Mouse (Mus musculus) left cerebral cortex, postnatal 25 days (tissue): Measurements from ENCODE around the gene Gdpd2. TPM values are rescaled to one million over a fixed set of nuclear protein-coding genes. Genes with fewer than 3 reads are reported as not detected.

Source experiments
- DNase-seq, 2 experiments: peaks; one replicate each; pipeline ENCODE4 v3.0.0; 2022; ENCODE audit warnings: low spot score in 2 of 2, mixed read lengths in 1 of 2
- intact Hi-C: fragments of 180-260 bp; cut with DNase I; formaldehyde crosslinking; loops from one replicate; pipeline ENCODE4 v1.15.1; 2025
- total RNA-seq, 2 experiments: library from RNA; stranded (reverse); gene quantifications; 2 replicates each; pipeline ENCODE4 v1.2.3; 2021

The Gdpd2 gene
- 10 to 100 TPM in 1 of 2 experiments, 1 to 10 TPM in 1; 8.5 to 11.6 TPM for total RNA-seq

DNA sequence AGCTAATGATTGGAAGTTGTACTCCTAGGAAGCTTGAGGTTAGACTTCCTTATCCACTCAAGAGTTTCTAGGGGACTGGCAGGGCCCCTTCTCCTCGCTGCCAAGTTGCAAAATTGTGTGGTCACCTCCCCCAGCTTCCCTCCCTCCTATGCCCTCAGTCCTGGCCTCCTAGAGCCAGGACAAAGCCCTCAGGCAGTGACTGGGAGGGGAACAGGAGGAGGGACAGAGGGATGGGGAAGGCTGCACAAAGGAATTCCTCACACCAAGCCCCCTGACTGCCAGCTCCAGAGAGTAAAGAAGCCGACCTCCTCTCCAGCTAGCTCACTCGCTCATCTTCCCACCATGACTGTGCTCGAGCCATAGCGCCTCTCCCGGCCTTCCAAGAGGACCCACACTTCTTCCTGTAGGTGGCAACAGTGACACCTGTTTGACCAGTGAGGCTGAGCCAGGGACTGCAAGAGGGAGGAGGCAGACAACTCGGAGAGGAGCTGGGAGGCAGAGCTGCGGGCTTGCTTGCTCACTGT lies at the start of gene Gdpd2:
TSS of gene Gdpd2 (plus strand) at position 209 of the 524 bp plus-strand sequence.
- peak; percentile 4 to 47 for DNase-seq
- intact Hi-C loops: loop anchor here (10.0 kb wide), 1 partner anchor 105 kb away; the partner anchor contains the start of genes Kif4 and Pdzd11

DNA sequence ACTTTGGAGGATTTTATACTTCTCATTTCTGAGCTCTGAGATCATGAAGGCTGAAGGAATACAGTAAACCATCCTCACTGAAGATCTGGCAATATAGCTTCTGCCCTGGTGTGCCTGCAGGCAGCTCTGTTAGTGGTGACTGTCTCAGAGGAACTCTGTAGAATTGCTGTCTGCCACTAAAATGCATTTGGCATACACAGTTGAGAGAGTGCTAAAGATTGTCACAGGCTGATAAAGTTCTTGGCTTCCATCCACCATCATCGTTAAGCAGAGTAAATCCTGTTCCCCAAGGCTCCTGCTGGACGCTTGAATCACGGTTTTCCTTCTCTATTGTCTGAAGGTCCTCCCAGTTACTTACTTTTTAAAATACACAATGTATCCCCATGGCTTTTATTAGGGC lies 43.1 kb upstream of the Gdpd2 start:
- intact Hi-C loops: no loop called here
- no peak for DNase-seq

DNA sequence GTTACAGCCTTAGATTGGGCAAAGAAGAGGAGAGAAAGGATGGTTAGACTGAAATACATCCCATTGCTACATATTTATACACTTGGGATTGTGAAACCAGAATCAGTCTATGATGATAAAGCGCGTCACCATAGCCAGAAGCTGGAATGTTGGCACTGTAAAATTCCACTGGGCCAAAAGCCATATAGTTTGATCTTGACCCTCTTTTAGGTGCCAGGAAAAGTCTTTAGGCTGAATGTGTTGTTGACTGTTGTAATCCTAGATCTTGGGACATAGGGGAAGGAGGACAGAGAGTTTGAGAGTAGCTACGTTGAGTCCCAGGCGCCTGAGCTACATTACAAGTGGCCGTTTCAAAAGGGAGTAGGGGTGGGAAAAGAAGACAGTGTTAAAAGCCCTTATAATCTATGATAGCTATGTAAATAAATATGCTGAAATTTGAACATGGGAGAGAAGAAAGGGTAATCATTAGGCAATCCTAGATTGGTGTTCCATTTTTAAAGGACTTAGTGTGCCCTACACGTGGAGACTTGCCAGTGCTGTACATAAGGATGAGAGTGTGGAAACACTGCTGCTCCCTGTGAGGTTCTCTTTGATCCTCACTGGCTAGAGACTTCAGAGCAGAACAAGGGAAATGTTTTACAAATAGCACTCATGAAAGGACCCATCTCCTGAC lies 42.2 kb upstream of the Gdpd2 start:
- DNase-seq: no peak
- intact Hi-C loops: no loop called here

DNA sequence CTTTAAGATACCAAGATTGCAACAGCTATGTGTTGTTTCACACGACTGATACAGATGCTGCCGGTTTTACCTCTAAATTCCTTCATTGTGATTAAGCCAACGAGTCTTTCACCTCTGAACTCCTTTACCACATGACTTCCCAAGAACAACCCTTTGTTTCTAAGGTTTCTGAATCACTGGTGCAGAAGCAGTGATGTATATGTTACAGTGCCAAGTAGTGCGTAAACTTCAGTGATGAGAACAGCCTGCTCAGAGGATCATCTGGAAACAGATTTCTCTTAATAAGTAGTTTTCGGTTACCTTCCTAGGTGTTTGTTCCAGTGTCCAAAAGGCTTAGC lies 41.7 kb upstream of the Gdpd2 start:
- intact Hi-C loops: no loop called here
- DNase-seq: no peak

DNA sequence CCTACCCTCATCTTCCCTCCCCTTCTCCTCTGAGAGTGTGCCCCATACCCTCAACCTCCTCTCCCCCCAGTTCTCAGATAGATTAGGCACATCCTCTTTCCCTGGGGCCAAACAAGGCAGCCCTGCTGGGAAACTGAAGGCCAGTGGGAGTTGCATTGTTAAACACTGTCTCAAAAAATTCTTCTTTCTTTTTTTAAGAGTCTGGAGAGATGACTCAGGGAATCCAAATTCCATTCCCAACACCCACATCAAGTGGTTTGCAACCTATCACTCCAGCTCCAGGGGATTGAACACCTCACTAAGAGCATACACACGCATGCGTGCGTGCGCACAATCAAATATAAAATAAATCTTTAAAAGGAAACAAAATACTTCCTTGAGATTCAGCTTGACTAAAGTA lies 32.9 kb upstream of the Gdpd2 start:
- intact Hi-C loops: no loop called here
- no peak for DNase-seq

DNA sequence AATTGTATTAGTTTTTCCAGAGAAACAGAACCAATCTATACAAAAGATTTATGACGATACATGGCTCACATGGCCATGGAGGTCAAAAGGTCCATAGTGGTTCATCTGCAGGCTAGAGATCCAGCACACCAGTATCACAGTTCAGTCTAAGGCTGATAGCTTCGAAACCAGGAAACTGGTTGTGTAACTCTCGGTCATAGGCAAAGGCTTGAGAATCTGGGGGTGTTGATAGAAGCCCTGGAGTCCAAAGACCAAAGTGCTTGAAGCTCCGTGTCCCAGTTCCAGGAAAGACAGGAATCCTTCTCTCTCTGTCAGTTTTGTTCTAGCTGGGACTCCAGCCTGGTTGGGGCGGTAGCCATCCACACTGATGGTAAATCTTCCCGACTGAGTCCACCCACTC lies 21.6 kb upstream of the Gdpd2 start:
- no peak for DNase-seq
- intact Hi-C loops: no loop called here

DNA sequence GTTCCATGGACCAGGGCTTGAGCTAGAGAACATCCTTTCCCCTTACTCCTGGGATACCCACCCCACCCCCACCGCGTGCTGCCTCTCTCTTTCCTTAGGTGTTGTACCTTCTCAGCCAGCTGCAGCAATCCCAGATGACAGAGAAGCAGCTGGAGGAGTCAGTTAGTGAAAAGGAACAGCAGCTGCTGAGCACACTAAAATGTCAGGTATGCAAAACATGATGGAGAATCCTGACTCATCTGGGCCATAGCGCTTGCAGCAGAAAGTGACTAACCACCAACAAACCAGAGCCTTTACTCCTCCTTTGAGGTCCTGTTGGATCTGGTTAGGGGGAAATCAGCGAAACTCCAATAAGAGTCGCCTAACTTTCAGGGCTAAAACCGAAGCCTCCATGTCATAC lies 13.5 kb upstream of the Gdpd2 start:
- no peak for DNase-seq
- intact Hi-C loops: no loop called here

DNA sequence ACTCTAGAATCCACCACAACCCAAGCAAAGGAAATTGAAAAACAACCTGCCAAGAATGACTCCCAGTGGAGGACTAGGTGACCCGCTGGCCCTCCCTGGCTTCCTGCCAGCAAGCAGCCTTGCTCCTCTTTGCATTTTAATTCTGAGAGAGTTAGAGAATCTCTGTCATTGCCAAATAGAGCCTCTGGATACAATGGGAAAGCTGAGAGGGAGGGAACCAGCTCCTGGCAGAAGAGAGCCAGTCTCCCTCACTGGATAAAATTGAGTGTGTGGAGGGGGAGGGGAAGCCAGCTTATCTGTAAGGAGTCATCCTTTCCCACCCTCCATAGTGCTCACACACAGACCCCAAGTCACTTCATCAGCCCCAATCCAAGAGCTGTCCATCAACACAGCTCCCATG lies 726 bp upstream of the Gdpd2 start:
- intact Hi-C loops: no loop called here

DNA sequence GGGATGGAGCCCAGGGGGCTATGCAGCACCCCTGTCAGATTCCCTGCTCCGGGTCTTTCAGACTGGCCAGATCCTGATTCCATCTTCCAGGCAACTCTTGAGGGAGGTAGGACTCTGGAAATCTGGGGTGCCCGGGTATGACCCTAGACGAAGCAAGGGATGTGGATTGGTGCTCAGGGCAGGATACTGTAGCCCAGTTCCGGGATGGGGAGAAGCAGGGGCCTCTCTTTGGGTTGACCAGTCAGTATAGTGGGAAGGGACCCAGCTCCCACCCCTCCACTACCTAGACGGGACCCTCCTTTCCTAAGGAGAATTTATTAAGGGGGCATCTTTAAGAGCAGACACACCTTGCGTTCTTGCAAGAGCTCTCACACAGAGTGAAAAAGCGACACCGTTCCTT lies 593 bp downstream of the Gdpd2 start:
- intact Hi-C loops: loop anchor here (10.0 kb wide), 1 partner anchor 105 kb away; the partner anchor contains the start of genes Kif4 and Pdzd11
- no peak for DNase-seq

More for the DNA sequence above, 726 bp upstream of the Gdpd2 start:
- DNase-seq: peak in 1 of 2 experiments; percentile 2

DNA sequence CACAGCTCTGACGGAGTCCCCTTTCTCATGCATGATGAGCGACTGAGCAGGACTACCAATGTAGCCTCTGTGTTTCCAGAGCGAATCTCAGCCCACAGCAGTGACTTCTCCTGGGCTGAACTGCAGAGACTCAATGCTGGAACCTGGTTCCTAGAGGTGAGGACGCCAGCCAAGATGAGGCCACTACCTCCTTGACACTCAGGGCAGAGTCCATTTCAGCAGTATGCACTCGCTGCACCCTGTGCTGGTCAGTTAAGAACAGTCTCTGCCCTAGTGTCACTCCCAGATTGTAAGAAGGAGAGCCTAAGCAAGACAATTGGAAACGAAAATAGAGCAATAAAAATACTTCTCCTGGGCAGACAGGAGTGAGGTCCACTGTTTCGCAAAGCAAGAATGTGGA lies 4.7 kb downstream of the Gdpd2 start:
- intact Hi-C loops: loop anchor here (10.0 kb wide), 1 partner anchor 110 kb away; the partner anchor contains the start of genes Kif4 and Pdzd11
- no peak for DNase-seq

DNA sequence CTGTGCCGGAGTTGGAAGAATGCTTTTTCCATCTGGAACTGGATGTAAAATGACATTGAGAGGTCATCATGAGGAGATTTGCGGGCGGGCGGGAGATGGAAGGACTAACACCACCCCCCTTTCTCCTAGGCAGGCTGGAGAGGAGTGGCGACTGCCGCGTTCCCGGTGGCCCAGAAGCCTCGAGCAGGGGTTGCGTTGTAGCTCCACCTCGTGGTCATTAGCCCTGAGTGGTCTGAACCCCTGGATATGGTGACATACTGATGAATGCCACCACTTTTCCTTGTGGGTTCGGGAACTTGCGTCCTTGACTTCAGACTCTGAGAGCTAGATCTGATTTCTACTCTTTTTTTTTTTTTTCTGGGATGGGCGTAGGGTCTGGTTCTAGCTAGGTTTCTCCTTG lies 9.2 kb downstream of the Gdpd2 start:
- peak; percentile 62 to 69 for DNase-seq
- intact Hi-C loops: loop anchor here (1.0 to 10.0 kb wide), 2 partner anchors 114 to 245 kb away; partner anchors contain the start of genes Igbp1, Kif4 and Pdzd11

DNA sequence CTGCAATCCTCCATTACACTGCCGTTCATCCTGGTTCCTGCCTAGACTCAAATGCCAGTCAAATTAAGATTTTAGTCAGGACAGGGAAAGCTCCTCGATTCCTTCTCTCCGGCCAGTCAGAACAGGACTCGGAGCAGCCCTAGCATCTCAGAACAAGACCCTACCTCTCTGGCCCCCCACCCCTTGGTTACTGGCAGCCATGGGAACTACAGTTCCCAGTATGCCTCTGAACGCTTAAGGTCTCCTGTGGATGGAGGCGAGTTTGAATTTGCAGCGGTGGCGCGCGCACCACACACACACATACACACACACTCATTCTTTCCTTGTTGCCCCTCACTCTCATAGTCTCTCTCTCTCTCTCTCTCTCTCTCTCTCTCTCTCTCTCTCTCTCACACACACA lies 9.8 kb downstream of the Gdpd2 start:
- peak; percentile 11 to 44 for DNase-seq
- intact Hi-C loops: loop anchor here (1.0 to 10.0 kb wide), 2 partner anchors 115 to 245 kb away; partner anchors contain the start of genes Igbp1, Kif4 and Pdzd11

DNA sequence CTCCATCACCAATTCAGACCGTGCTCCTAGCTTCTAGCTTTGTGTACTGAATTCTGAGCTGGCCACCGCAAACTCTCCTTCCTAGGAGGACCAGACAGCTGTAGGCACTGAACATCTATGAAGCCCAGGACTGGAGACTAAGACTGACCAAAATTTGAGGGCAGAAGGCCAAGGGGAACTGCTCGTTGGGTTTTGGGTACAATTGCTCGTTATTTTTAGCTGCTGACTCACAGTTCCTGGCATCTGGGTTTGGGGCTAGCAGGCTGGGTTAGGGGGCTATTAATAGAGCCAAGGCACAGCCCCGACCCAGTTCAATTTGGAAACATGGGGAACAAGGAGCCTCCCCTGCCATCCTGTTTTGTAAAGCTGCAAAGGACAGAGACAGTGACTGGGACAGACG lies 11.1 kb downstream of the Gdpd2 start:
- peak; percentile 2 to 29 for DNase-seq
- intact Hi-C loops: loop anchor here (10.0 kb wide), 2 partner anchors 204 to 384 kb away; no protein-coding TSS in a partner anchor

DNA sequence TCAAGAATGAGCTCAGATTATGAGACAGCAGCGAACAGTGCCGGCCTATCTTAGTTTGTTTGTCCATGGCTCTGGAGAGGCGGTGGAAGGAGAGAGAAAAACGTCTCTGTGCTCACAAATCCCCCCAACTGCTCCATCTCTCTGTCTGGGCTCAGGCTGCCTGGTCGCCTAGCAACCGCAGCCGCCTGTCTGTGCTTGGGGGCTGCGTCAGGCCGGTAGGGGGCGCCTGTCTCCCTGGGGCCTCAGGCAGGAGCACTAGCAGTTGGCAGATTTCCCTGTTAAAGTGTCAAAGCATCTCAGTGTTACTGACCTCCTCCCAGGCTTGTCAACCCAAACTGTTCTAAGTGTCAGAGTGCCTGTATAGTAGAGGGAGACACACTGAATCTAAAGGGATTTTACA lies 12.3 kb downstream of the Gdpd2 start:
- peak; percentile 80 to 83 for DNase-seq
- intact Hi-C loops: loop anchor here (10.0 kb wide), 2 partner anchors 203 to 383 kb away; no protein-coding TSS in a partner anchor

DNA sequence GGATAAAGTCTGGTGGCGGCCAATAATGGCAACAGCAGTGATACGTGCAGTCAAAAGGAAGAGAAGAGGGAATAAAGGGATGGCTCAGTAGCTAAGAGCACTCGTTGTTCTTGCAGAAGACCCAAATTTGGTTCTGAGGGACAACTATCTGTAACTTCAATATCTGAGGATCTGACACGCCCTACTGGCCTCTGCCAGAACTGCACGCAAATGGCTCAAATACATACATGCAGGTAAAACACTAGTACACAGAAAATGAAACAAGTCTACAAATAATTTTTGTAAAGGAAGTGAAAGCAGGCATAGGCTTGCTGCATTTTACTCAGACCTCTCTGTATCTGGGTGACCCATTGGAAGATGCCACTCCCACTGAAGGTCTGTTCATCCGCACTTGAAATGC lies 36.2 kb downstream of the Gdpd2 start:
- intact Hi-C loops: no loop called here
- DNase-seq: no peak

DNA sequence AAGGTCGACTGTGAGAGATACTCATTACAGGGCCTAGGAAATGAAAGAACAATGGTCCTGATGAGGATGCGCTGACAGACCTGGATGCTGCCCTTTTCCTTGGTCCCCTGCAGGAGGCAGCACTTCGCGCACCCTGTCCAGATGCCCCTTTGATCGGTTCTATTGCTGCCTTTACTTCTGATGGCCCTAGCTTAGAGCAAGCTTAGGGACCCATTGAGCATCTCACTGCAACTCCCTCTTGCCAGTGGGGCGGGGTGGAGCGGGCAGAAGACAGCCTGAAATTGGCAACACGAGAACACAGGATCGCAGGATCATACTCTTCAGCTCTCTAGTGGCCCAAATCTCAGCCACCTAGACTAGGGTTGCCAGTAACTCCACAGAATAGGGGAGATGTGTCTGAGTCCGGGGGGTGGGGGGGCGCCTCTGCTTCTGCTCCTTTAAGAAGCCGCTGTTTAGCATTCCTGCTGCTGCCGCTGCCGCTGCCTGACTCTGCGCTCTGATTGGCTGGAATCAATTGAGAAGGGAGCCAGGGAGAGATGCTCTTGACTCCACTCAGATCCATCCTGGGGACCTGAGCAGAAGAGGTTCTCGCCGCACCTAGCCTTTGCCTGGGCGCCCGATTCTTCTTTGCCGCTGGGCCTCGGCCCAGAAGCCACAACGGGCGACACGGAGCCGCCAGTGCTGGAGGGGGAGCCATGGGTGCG lies 37.7 kb downstream of the Gdpd2 start, which contains the start of gene Dlg3:
TSS of gene Dlg3 (plus strand) at position 542 of the 704 bp plus-strand sequence.
- DNase-seq: peak; percentile 70 to 85
- intact Hi-C loops: no loop called here

DNA sequence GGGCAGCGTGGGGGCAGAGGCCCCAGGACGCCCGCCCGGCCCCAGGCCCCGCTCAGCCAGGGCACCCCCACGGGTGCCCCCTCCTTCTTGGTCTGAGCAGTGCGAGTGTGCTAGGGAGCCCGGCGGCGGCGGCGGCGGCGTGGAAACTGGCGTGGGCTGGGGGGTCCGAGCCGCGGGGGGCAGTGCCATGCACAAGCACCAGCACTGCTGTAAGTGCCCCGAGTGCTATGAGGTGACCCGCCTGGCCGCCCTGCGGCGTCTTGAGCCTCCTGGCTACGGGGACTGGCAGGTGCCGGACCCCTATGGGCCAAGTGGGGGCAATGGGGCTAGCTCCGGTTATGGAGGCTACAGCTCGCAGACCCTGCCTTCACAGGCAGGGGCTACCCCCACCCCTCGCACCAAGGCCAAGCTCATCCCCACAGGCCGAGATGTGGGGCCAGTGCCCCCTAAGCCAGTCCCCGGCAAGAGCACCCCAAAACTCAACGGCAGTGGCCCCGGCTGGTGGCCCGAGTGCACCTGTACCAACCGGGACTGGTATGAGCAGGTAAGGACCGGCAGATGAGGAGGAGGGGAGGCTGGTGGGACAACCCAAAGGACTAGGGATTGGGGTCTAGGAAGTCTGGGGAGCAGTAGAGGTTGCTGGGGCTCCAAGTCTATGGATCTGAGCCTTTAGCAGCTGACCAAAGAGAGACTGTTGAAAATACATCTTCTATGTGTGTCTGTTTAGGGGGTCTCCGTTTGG lies 38.4 kb downstream of the Gdpd2 start:
- intact Hi-C loops: no loop called here
- DNase-seq: no peak

DNA sequence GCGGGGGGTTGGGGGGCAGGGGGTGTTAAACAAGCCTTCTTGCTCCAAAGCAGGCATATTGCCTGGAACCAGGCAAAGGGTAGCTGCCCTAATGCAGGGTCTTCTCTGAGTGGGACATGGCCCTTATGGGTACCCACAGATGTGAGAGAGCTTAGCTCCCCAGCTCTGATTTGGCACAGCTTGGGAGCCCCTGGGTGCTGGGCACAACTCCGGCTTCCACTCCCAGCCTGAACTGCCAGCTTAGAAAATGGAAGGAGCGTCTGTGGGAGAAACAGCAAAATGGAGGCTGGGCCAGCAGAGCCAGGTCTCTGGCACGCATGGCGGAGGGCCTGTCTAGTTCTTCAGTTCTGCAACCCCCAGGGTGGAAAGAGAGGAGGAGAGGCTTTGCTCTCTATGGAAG lies 39.6 kb downstream of the Gdpd2 start:
- no peak for DNase-seq
- intact Hi-C loops: no loop called here

DNA sequence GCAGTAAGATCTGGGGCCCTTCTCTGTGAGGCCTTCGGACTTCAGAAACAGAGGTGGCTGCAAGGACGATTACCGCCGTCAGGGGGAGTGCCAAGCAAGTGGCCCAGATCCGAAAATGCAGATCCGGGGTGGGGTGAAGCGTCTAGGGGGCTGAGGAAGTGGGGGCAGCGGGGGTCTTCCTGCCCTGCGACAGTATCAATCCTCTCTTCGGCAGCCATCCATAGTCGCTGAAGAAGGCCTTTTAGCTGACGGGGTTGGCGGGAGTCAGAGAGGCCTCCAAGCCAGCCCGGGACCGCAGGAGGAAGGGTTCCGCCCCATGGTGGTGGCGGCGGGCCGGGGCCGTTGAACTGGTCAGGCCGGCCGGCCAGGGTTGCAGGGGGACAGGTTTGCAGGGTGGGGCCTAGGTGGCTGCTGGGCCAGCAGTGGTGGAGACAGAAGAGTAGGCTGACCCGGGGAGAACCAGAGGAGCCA lies 44.7 kb downstream of the Gdpd2 start:
- peak in 1 of 2 experiments; percentile 42 for DNase-seq
- intact Hi-C loops: loop anchor here (10.0 kb wide), 1 partner anchor 170 kb away; no protein-coding TSS in a partner anchor

DNA sequence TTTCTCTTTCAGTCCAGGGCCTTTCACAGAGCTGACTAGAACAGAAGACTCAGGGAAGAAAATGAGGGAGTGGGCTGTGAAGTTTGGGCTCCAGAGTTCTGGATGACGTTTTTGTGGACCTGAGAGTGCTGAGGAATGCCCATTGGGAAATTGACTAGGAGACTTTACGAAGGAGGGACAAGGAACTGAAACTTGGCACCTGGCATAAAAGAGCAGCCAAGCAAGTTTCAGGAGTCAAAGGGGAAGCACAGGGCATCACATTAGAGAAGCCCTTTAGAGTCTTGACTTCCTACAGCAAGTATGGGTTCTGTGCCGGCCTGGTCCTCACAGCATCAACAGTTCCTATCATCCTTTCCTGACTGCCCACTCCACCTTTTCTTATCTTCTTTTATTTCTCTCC lies 45.7 kb downstream of the Gdpd2 start:
- intact Hi-C loops: loop anchor here (10.0 kb wide), 1 partner anchor 169 kb away; no protein-coding TSS in a partner anchor
- DNase-seq: no peak
